Mouse (Mus musculus) liver, embryonic 12.5 days (tissue): ENCODE data around the gene Myo3b. TPM values are rescaled to one million over a fixed set of nuclear protein-coding genes. Genes with fewer than 3 reads are reported as not detected.

Experiments used
- ATAC-seq: fragments of 200-750 bp; cut with Nextera tagmentation; 2 replicates; pipeline ENCODE4 v1.8.0; 2017; ENCODE audit warnings: moderate number of reproducible peaks, mild to moderate bottlenecking, moderate library complexity
- H3K27ac ChIP-seq: fragments of 300-500 bp; sonication (generic); 2 replicates; pipeline ENCODE4 v1.5.1; 2016; ENCODE audit warnings: mild to moderate bottlenecking
- H3K27me3 ChIP-seq: fragments of 300-500 bp; sonication (generic); replicated peaks from 2 replicates; pipeline ENCODE4 v1.6.1; 2016; ENCODE audit warnings: mild to moderate bottlenecking, moderate library complexity
- H3K36me3 ChIP-seq: fragments of 300-500 bp; sonication (generic); 2 replicates; pipeline ENCODE4 v1.6.1; 2016; ENCODE audit warnings: mild to moderate bottlenecking, moderate library complexity
- H3K4me1 ChIP-seq: fragments of 300-500 bp; sonication (generic); 2 replicates; pipeline ENCODE4 v1.6.1; 2016
- H3K4me2 ChIP-seq: fragments of 300-500 bp; sonication (generic); 2 replicates; pipeline ENCODE4 v1.6.1; 2016; ENCODE audit warnings: mild to moderate bottlenecking, moderate library complexity
- H3K4me3 ChIP-seq: fragments of 300-500 bp; sonication (generic); 2 replicates; pipeline ENCODE4 v1.5.1; 2016; ENCODE audit warnings: mild to moderate bottlenecking, moderate library complexity
- H3K9ac ChIP-seq: fragments of 300-500 bp; sonication (generic); 2 replicates; pipeline ENCODE4 v1.6.1; 2016; ENCODE audit warnings: mild to moderate bottlenecking, moderate library complexity
- H3K9me3 ChIP-seq: fragments of 300-500 bp; sonication (generic); replicated peaks from 2 replicates; pipeline ENCODE4 v1.6.1; 2016; ENCODE audit warnings: mild to moderate bottlenecking, moderate library complexity
- WGBS: fragments of 180-500 bp; shearing (Covaris S2); methylation state at CpG from one replicate; pipeline ENCODE4 v1.1.7; 2016; ENCODE audit not compliant: insufficient replicate concordance; 5-methylcytosine and 5-hydroxymethylcytosine counted together
- polyA plus RNA-seq: library from polyadenylated mRNA; unstranded; fragments of >200 nt; fragmentation: Nextera tagmentation; extraction: Ambion mirVana; gene quantifications from 2 replicates; pipeline ENCODE4 v1.2.1, GENCODE M21; 2016

Myo3b gene
- polyA plus RNA-seq, 1 experiment from 2014 or later: not detected

GRCm38 (mm10) chr2:70332905-70333304 lies 294.0 kb downstream of the Myo3b start:
- ATAC-seq: no peak
- 68% methylated on average over 6 of the region's 6 CpGs for WGBS
- H3K9ac ChIP-seq: no peak overlapping the region
- no peak overlapping the region for H3K4me2 ChIP-seq
- H3K27me3 ChIP-seq: peaks cover 6% of the 10 kb centered on the region; the same call in 1 of the 2 replicates
- H3K4me1 ChIP-seq: no peaks in the 10 kb centered on the region
- H3K4me3 ChIP-seq: no peak overlapping the region
- no peak overlapping the region for H3K27ac ChIP-seq
- no peaks in the 10 kb centered on the region for H3K36me3 ChIP-seq
- H3K9me3 ChIP-seq: 0 out of 2 replicates have a peak, but pooled peaks cover 5% of the 10 kb centered on the region

- H3K9me3 ChIP-seq: 0 out of 2 replicates have a peak, but pooled peaks cover 5% of the 10 kb centered on the region
- no peak overlapping the region for H3K9ac ChIP-seq
- no peaks in the 10 kb centered on the region for H3K4me1 ChIP-seq
- 64% methylated on average over 6 of the region's 6 CpGs for WGBS
- ATAC-seq: no peak
- no peak overlapping the region for H3K4me2 ChIP-seq
- no peak overlapping the region for H3K4me3 ChIP-seq
- H3K27me3 ChIP-seq: peaks cover 6% of the 10 kb centered on the region; the same call in 1 of the 2 replicates
- H3K27ac ChIP-seq: no peak overlapping the region
- H3K36me3 ChIP-seq: no peaks in the 10 kb centered on the region
These were observed 294.6 kb downstream of the Myo3b start for GRCm38 (mm10) chr2:70333553-70333952.

GRCm38 (mm10) chr2:70336551-70336950 lies 297.6 kb downstream of the Myo3b start:
- H3K4me2 ChIP-seq: no peak overlapping the region
- no peak overlapping the region for H3K27ac ChIP-seq
- no peak for ATAC-seq
- H3K4me1 ChIP-seq: no peaks in the 10 kb centered on the region
- no peaks in the 10 kb centered on the region for H3K36me3 ChIP-seq
- no peak overlapping the region for H3K4me3 ChIP-seq
- H3K9me3 ChIP-seq: 0 out of 2 replicates have a peak, but pooled peaks cover 5% of the 10 kb centered on the region
- peaks cover 12% of the 10 kb centered on the region for H3K27me3 ChIP-seq
- 71% methylated on average over 6 of the region's 6 CpGs for WGBS
- no peak overlapping the region for H3K9ac ChIP-seq

- Histone ChIP-seq H3K9me3 (no peaks in the 10 kb centered on the region), H3K27me3 (peaks cover 12% of the 10 kb centered on the region), H3K4me1 (no peaks in the 10 kb centered on the region), H3K27ac (no peak overlapping the region), H3K4me3 (no peak overlapping the region), H3K4me2 (peak overlapping the region; percentile 31; the same call in 1 of the 2 replicates), H3K9ac (no peak overlapping the region), H3K36me3 (no peaks in the 10 kb centered on the region)
- ATAC-seq: no peak
- 19% methylated on average over 7 of the region's 7 CpGs for WGBS
These were observed 298.3 kb downstream of the Myo3b start for GRCm38 (mm10) chr2:70337208-70337611.

GRCm38 (mm10) chr2:70337869-70338268 lies 298.9 kb downstream of the Myo3b start:
- Histone ChIP-seq H3K27me3 (peaks cover 12% of the 10 kb centered on the region), H3K4me1 (no peaks in the 10 kb centered on the region), H3K9me3 (no peaks in the 10 kb centered on the region), H3K4me3 (no peak overlapping the region), H3K27ac (no peak overlapping the region), H3K9ac (no peak overlapping the region), H3K4me2 (no peak overlapping the region), H3K36me3 (no peaks in the 10 kb centered on the region)
- WGBS: 39% methylated on average over 9 of the region's 9 CpGs
- no peak for ATAC-seq

GRCm38 (mm10) chr2:70339061-70339460 lies 300.1 kb downstream of the Myo3b start:
- H3K4me1 ChIP-seq: no peaks in the 10 kb centered on the region
- H3K9me3 ChIP-seq: no peaks in the 10 kb centered on the region
- H3K27me3 ChIP-seq: peaks cover 12% of the 10 kb centered on the region
- 51% methylated on average over 7 of the region's 7 CpGs for WGBS
- no peak overlapping the region for H3K4me2 ChIP-seq
- H3K4me3 ChIP-seq: no peak overlapping the region
- no peaks in the 10 kb centered on the region for H3K36me3 ChIP-seq
- no peak overlapping the region for H3K9ac ChIP-seq
- no peak overlapping the region for H3K27ac ChIP-seq
- ATAC-seq: no peak

GRCm38 (mm10) chr2:70339501-70339900 lies 300.6 kb downstream of the Myo3b start:
- Histone ChIP-seq H3K27me3 (peaks cover 12% of the 10 kb centered on the region), H3K27ac (no peak overlapping the region), H3K4me3 (no peak overlapping the region), H3K9ac (no peak overlapping the region), H3K36me3 (no peaks in the 10 kb centered on the region), H3K9me3 (no peaks in the 10 kb centered on the region), H3K4me2 (no peak overlapping the region), H3K4me1 (no peaks in the 10 kb centered on the region)
- ATAC-seq: no peak
- 46% methylated on average over 6 of the region's 6 CpGs for WGBS

- no peaks in the 10 kb centered on the region for H3K4me1 ChIP-seq
- ATAC-seq: no peak
- no peaks in the 10 kb centered on the region for H3K9me3 ChIP-seq
- H3K36me3 ChIP-seq: no peaks in the 10 kb centered on the region
- no peak overlapping the region for H3K4me3 ChIP-seq
- H3K9ac ChIP-seq: no peak overlapping the region
- H3K27ac ChIP-seq: no peak overlapping the region
- whole genome bisulfite sequencing: 79% methylated on average over 8 of the region's 8 CpGs
- H3K27me3 ChIP-seq: peaks cover 12% of the 10 kb centered on the region
- H3K4me2 ChIP-seq: no peak overlapping the region
These were observed 301.3 kb downstream of the Myo3b start for GRCm38 (mm10) chr2:70340224-70340623.

GRCm38 (mm10) chr2:70345126-70345525 lies 306.2 kb downstream of the Myo3b start:
- no peaks in the 10 kb centered on the region for H3K36me3 ChIP-seq
- 68% methylated on average over 8 of the region's 8 CpGs for WGBS
- ATAC-seq: no peak
- no peak overlapping the region for H3K27ac ChIP-seq
- H3K4me1 ChIP-seq: no peaks in the 10 kb centered on the region
- H3K9ac ChIP-seq: no peak overlapping the region
- H3K4me2 ChIP-seq: no peak overlapping the region
- H3K4me3 ChIP-seq: no peak overlapping the region
- H3K27me3 ChIP-seq: peaks cover 6% of the 10 kb centered on the region; the same call in 1 of the 2 replicates
- no peaks in the 10 kb centered on the region for H3K9me3 ChIP-seq

- H3K9ac ChIP-seq: no peak overlapping the region
- H3K4me1 ChIP-seq: no peaks in the 10 kb centered on the region
- H3K4me2 ChIP-seq: no peak overlapping the region
- no peak for ATAC-seq
- no peaks in the 10 kb centered on the region for H3K36me3 ChIP-seq
- no peaks in the 10 kb centered on the region for H3K27me3 ChIP-seq
- H3K9me3 ChIP-seq: no peaks in the 10 kb centered on the region
- no peak overlapping the region for H3K4me3 ChIP-seq
- no peak overlapping the region for H3K27ac ChIP-seq
- WGBS: 13% methylated on average over 1 of the region's 1 CpGs
These were observed 308.6 kb downstream of the Myo3b start for GRCm38 (mm10) chr2:70347511-70347910.

GRCm38 (mm10) chr2:70348793-70349553 lies 310.0 kb downstream of the Myo3b start:
- no peaks in the 10 kb centered on the region for H3K36me3 ChIP-seq
- H3K9me3 ChIP-seq: no peaks in the 10 kb centered on the region
- no peak overlapping the region for H3K27ac ChIP-seq
- H3K4me1 ChIP-seq: no peaks in the 10 kb centered on the region
- no peak overlapping the region for H3K4me3 ChIP-seq
- no peak overlapping the region for H3K9ac ChIP-seq
- H3K27me3 ChIP-seq: no peaks in the 10 kb centered on the region
- no peak overlapping the region for H3K4me2 ChIP-seq
- 56% methylated on average over 11 of the region's 11 CpGs for WGBS
- no peak for ATAC-seq

- Histone ChIP-seq H3K4me3 (no peak overlapping the region), H3K4me1 (no peaks in the 10 kb centered on the region), H3K9me3 (peaks cover 3% of the 10 kb centered on the region; the same call in 1 of the 2 replicates), H3K4me2 (no peak overlapping the region), H3K27me3 (no peaks in the 10 kb centered on the region), H3K36me3 (no peaks in the 10 kb centered on the region), H3K9ac (no peak overlapping the region), H3K27ac (no peak overlapping the region)
- no peak for ATAC-seq
- WGBS: 68% methylated on average over 10 of the region's 10 CpGs
These were observed 313.7 kb downstream of the Myo3b start for GRCm38 (mm10) chr2:70352435-70353165.
